Mouse (Mus musculus) mouse embryonic stem cell (cell line): ENCODE measurements around the gene Acot7.

Experiments used
- in situ Hi-C, 2 experiments: fragments of 300-500 bp; cut with MboI; formaldehyde crosslinking; loops; 1 replicate in 1 of 2; 3 replicates in 1 of 2; pipeline ENCODE4 v1.14.3; 2019 to 2020; ENCODE audit warnings: low sequenced_read_pairs in 2 of 2, low pct_unique_long_range_greater_than_20kb in 1 of 2, mixed read lengths in 1 of 2; ENCODE audit not compliant: unreplicated experiment in 1 of 2

Gene Acot7

GRCm38 (mm10) chr4:152173041-152173440, 4.9 kb upstream of the Acot7 start:
- in situ Hi-C loops = loop anchor here (5.0 to 10.0 kb wide), 5 partner anchors 39 to 264 kb away; partner anchors contain the start of genes Hes3 (in 1 of the 2) and Icmt (in 1 of the 2)

DNA sequence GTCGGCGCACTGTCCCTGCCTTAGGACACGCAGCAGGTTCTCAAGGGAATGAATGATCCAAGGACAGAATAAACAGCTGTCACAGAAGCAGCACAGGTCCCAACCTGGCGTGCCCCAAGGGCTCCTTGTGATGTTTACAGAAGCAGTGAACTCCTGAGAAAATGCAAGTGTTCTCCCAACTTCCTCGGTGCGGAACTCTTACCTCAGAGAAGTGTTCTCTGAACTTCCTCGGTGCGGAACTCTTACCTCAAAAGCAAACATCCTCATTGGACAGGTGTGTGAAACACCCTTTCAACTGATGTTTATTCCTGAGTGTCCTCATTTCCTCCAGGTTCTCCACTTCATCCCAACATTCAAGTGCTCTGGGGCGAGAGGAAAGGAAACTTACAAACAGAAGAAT, 4.0 kb upstream of the Acot7 start:
- in situ Hi-C loops = loop anchor here (5.0 to 10.0 kb wide), 5 partner anchors 38 to 263 kb away; partner anchors contain the start of genes Hes3 (in 1 of the 2) and Icmt (in 1 of the 2)

- in situ Hi-C loops = loop anchor here in 1 of 2 experiments (10.0 kb wide), 2 partner anchors 118 to 258 kb away; partner anchors contain the start of genes Hes3 and Icmt
Measured at GRCm38 (mm10) chr4:152176638-152177037, 1.3 kb upstream of the Acot7 start.

- in situ Hi-C loops = loop anchor here in 1 of 2 experiments (10.0 kb wide), 2 partner anchors 118 to 258 kb away; partner anchors contain the start of genes Hes3 and Icmt
Measured at GRCm38 (mm10) chr4:152177174-152177536, 779 bp upstream of the Acot7 start.

GRCm38 (mm10) chr4:152178344-152178864, 470 bp downstream of the Acot7 start:
- in situ Hi-C loops = loop anchor here in 1 of 2 experiments (10.0 kb wide), 2 partner anchors 116 to 256 kb away; partner anchors contain the start of genes Hes3 and Icmt

- in situ Hi-C loops = loop anchor here in 1 of 2 experiments (10.0 kb wide), 2 partner anchors 116 to 256 kb away; partner anchors contain the start of genes Hes3 and Icmt
Measured at GRCm38 (mm10) chr4:152178916-152179705, 1.2 kb downstream of the Acot7 start.

DNA sequence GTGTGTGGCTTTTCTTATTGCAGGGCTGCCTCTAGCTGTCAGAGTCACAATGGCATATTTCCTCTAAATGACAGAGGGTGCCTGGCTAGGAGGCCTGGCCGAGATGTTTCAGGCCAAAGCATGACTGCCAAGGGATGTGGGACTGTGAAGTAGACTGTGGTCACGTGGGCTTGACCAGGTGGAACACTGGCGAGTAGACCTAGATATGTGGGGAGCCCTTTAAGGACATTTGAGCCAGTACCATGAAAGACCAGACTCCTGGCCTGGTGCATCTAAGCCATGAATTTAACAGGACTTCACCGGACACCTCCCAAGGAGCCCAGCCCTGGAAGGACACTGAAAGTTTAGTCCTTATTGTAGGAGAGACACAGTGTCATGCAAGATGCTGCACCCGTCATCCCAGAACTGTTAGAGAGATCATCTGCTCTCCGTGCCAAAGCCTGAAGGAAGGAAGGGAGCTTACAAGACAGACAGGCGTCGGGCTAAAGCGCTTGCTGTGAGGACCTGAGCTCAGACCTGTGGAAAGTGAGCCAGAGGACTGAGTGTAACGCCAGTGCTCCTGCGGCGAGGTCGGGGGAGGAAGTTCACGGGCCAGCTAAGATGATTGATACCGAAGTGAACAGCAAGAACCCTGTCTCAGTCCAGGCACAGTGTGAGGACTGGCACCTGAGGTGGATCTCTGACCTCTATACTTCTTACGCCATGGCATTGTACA, 2.2 kb downstream of the Acot7 start:
- in situ Hi-C loops = loop anchor here in 1 of 2 experiments (10.0 kb wide), 2 partner anchors 115 to 255 kb away; partner anchors contain the start of genes Hes3 and Icmt

GRCm38 (mm10) chr4:152182205-152182604, 4.3 kb downstream of the Acot7 start:
- in situ Hi-C loops = no loop called here

DNA sequence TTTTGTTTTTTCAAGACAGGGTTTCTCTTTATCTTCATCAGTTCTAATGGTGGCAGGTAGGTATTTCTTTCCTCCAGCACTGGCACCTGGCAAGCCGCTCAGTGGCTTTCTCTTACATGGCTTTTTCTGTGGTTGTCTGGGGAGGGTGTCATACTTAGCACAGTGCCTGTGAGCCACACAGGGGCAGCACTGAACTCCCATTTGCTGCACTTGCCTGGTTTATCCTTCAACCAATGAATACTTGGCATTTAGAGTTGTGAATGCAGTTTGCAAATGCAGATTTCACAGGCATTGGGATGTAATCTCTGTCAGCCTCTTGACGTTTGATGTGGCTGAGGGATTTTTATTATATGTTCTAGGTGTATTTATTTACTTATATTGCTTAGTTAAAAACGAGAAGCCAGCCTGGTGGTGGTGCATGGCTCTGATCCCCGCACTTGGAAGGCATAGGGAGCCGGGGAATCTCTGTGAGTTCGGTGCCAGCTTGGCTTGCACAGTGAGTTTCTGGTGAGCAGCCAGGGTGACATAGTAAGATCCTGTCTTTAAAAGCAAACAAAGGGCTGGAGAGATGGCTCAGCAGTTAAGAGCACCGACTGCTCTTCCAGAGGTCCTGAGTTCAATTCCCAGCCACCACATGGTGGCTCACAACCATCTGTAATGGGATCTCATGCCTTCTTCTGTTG, 6.6 kb downstream of the Acot7 start:
- in situ Hi-C loops = no loop called here

DNA sequence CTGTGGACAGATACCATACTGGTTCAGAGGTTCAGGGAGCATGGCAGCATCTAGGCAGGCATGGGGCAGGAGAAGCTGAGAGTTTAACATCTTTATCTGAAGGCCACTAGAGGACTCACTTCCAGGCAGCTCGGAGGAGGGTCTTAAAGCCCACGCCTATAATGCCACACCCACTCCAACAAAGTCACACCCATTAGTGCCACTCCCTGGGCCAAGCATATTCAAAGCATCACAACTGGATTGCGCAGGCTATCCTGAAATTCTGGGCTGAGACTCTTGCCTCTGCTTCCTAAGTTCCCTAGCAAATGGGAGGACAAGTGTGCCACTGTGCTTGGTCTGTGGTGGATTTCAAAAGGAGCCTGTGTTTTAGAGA, 7.2 kb downstream of the Acot7 start:
- in situ Hi-C loops = no loop called here

DNA sequence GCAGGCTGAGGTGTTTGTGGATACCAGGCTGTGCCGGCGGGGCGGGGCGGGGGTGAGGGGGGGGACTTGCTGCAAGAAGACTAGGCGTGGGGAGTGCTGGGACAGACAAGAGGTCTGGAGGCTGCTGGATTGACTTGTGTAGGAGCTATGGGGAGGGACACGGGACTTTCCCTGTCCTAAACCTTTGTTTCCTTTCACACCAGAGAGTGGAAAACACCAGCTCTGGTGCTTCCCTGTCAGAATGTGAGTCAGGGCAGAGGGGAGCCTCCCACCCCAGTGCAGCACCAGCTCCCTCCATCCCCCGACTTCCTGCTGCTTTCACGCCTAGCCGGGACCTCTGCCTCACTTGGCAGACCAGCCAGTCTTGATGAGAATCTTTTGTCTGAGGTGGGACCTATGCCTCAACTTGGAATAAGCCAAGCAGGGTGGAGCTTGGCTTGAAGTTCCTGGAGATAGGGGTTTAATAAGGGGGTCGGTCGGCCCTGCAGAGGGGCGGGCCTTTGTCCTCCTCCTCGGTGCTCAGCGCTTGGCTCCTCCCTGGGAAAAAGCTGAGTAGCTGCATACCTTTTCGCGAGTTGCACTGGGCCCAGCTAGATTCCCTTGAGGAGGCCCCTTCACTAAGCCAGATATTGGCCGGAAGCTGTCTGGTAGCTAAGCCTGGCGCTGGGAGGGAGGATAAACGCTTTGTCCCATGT, 7.7 kb downstream of the Acot7 start:
- in situ Hi-C loops = no loop called here

DNA sequence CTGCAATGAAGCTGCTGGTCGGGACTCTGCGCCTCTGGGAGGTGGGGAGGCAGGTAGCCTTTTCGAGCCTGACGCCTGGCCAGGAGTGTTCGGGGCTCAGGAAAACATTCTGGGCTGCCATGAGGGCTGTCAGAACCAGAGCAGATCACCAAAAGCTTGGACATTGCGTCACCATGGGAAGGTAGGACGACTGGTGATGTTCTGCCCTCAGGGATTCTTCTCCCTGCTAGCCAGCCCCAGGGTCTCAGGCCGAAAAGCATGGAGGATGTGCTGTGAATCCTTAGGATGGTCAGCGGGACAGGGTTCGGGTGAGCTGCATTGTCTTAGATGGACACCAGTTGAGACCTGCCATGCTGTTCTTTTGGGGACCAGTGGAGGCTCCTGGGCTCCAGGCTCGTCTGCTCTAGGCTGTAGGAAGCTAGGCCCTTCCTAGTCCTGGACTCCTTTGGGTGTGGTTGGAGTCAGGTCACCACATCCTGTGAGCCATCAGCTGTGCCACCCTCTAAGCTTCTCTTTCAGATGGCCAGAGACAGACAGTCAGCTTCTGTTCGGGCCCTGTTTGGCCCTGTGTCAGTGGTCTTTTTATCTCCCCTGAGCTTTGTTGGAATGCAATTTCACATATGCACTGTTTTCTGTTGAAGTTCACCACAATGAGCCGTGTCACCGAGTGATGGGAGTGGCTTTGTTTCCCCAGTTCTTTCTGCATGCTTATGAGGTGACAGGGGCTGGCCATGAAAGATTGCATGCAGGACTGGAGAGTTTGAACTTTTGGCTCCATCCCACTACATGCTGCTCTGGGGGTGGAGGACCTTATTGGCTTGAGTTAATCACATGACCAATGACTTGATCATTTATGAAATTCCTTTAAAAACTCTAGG, 8.5 kb downstream of the Acot7 start:
- in situ Hi-C loops = no loop called here

DNA sequence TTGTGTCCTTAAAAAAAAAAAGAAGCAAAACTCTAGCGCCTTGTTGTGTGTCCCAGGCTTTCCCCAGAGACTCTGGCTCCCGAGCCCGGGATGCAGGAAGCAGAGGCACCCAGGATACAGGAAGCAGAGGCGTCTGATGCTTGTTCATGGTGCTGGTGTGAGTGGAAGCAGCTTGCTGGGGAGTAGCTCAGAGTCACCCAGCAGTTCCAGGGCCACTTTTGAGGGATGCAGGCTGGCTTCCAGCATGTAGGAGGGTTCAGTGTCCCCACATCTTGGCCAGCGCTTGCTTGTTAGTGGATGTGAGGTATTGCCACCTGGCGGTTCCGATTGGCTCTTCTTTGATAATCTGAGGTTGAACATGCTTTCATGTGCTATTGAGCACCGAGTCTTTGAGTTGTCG, 9.2 kb downstream of the Acot7 start:
- in situ Hi-C loops = no loop called here

- in situ Hi-C loops = no loop called here
Measured at GRCm38 (mm10) chr4:152188651-152189050, 10.7 kb downstream of the Acot7 start.

DNA sequence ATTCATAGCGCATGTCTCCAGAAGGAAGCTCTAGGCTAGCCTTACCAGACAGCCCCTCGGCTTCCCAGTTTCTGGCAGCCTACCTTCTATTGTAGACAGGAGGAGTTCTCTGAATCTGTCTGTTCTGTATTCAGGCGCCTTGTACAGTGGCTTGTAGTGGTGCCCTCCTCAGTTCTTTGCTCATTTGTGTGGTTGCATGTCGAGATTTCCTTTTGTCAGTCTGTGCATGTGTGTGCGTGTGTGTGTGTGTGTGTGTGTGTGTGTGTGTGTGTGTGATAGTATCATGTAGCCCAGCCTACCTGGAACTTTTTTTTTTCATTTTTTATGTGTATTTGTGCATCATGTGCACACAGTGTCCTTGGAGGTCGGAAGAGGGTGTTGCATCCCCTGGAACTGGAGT, 11.1 kb downstream of the Acot7 start:
- in situ Hi-C loops = no loop called here

GRCm38 (mm10) chr4:152189691-152190090, 11.8 kb downstream of the Acot7 start:
- in situ Hi-C loops = no loop called here

GRCm38 (mm10) chr4:152190096-152190653, 12.2 kb downstream of the Acot7 start:
- in situ Hi-C loops = no loop called here
